Mouse (Mus musculus) forebrain, embryonic 12.5 days (tissue): ENCODE data around the gene Gm28308. TPM values are rescaled to one million over a fixed set of nuclear protein-coding genes. Genes with fewer than 3 reads are reported as not detected.

ENCODE experiments used
- ATAC-seq: fragments of 200-750 bp; cut with Nextera tagmentation; 2 replicates; pipeline ENCODE4 v1.8.0; 2017; ENCODE audit warnings: moderate TSS enrichment; ENCODE audit not compliant: low FRiP score
- H3K27ac ChIP-seq: fragments of 300-500 bp; sonication (generic); 2 replicates; pipeline ENCODE4 v1.5.1; 2016; ENCODE audit warnings: mild to moderate bottlenecking
- H3K27me3 ChIP-seq: fragments of 300-500 bp; sonication (generic); 2 replicates; pipeline ENCODE4 v1.6.1; 2016; ENCODE audit warnings: mild to moderate bottlenecking
- H3K36me3 ChIP-seq: fragments of 300-500 bp; sonication (generic); replicated peaks from 2 replicates; pipeline ENCODE4 v1.6.1; 2016; ENCODE audit warnings: mild to moderate bottlenecking
- H3K4me1 ChIP-seq: fragments of 300-500 bp; sonication (generic); 2 replicates; pipeline ENCODE4 v1.6.1; 2016
- H3K4me2 ChIP-seq: fragments of 300-500 bp; sonication (generic); 2 replicates; pipeline ENCODE4 v1.6.1; 2016; ENCODE audit warnings: mild to moderate bottlenecking, moderate library complexity
- H3K4me3 ChIP-seq: fragments of 300-500 bp; sonication (generic); replicated peaks from 2 replicates; pipeline ENCODE4 v1.5.1; 2016; ENCODE audit warnings: mild to moderate bottlenecking
- H3K9ac ChIP-seq: fragments of 300-500 bp; sonication (generic); 2 replicates; pipeline ENCODE4 v1.6.1; 2016; ENCODE audit warnings: mild to moderate bottlenecking
- H3K9me3 ChIP-seq: fragments of 300-500 bp; sonication (generic); 2 replicates; pipeline ENCODE4 v1.6.1; 2016
- WGBS: fragments of 180-500 bp; shearing (Covaris S2); methylation state at CpG from one replicate; pipeline ENCODE4 v1.1.7; 2016; 5-methylcytosine and 5-hydroxymethylcytosine counted together
- polyA plus RNA-seq: library from polyadenylated mRNA; unstranded; fragments of >200 nt; fragmentation: Nextera tagmentation; extraction: Ambion mirVana; gene quantifications from 2 replicates; pipeline ENCODE4 v1.2.1, GENCODE M21; 2016

The Gm28308 gene
- polyA plus RNA-seq, 1 experiment from 2014 or later = not detected

DNA sequence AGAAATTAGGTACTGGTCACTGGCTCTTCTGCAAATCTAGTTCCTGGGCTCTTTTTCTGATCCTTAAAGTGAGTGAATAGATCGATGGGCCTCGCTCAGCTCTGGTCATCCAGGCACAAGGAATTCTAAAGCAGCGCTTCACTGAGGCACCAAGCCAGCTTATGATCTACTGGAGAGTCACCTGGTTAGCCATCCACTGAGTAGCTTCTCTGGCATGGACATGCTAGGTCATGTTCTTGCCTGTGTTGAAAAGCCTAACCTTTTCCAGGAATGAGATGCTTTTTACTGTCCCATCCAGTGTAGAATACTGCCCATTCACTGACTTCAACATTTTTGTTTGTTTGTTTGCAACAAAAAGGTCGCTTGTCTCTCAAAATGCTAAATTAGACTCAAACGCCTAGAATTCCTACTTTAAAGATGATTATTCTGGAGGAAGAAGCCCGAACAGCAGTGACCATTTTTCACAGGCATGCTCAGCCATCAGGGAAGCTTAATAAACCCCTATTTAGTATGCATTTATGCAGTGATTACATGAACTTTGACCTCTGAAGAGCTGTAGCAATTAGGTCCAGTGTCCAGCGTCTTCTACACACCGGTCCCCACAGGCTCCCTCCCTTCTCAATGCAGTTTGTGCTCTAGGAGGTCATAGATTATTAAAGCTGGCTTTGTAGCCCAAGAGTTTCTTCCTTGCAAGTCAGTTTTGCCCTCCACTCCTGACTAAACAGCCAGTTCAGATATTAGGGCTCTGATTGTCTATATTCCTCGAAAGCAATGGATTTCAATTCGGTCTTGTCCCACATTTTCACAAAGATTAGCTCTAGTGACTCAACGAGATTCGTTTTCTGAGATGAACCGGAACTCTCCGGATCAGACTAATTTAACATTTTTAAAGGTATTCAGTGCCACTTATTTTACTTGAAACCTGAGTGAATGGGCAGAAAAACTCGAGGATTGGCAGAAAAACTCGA is 60.6 kb downstream of the Gm28308 start:
- WGBS = 2% methylated on average over 16 of the region's 16 CpGs
- Histone ChIP-seq H3K36me3 (no peaks in the 10 kb centered on the region), H3K9me3 (peaks cover 5% of the 10 kb centered on the region; the same call in 1 of the 2 replicates), H3K4me1 (no peaks in the 10 kb centered on the region), H3K9ac (no peak overlapping the region), H3K27ac (no peak overlapping the region), H3K4me2 (no peak overlapping the region), H3K27me3 (peaks cover 93% of the 10 kb centered on the region), H3K4me3 (no peak overlapping the region)
- ATAC-seq = no peak

- H3K27ac ChIP-seq = no peak overlapping the region
- H3K4me1 ChIP-seq = no peaks in the 10 kb centered on the region
- under 1% methylated on average over 4 of the region's 4 CpGs for WGBS
- ATAC-seq = no peak
- no peak overlapping the region for H3K9ac ChIP-seq
- H3K4me2 ChIP-seq = no peak overlapping the region
- peaks cover 5% of the 10 kb centered on the region; the same call in 1 of the 2 replicates for H3K9me3 ChIP-seq
- peaks cover 92% of the 10 kb centered on the region for H3K27me3 ChIP-seq
- no peak overlapping the region for H3K4me3 ChIP-seq
- no peaks in the 10 kb centered on the region for H3K36me3 ChIP-seq
These were observed 61.6 kb downstream of the Gm28308 start for GRCm38 (mm10) chr6:52151571-52151970.

- H3K9me3 ChIP-seq = peaks cover 5% of the 10 kb centered on the region; the same call in 1 of the 2 replicates
- no peak overlapping the region for H3K9ac ChIP-seq
- no peak for ATAC-seq
- H3K4me3 ChIP-seq = no peak overlapping the region
- 3% methylated on average over 16 of the region's 16 CpGs for WGBS
- no peak overlapping the region for H3K27ac ChIP-seq
- H3K27me3 ChIP-seq = peaks cover 90% of the 10 kb centered on the region
- no peaks in the 10 kb centered on the region for H3K36me3 ChIP-seq
- H3K4me2 ChIP-seq = no peak overlapping the region
- no peaks in the 10 kb centered on the region for H3K4me1 ChIP-seq
These were observed 62.7 kb downstream of the Gm28308 start for GRCm38 (mm10) chr6:52150401-52150966.

DNA sequence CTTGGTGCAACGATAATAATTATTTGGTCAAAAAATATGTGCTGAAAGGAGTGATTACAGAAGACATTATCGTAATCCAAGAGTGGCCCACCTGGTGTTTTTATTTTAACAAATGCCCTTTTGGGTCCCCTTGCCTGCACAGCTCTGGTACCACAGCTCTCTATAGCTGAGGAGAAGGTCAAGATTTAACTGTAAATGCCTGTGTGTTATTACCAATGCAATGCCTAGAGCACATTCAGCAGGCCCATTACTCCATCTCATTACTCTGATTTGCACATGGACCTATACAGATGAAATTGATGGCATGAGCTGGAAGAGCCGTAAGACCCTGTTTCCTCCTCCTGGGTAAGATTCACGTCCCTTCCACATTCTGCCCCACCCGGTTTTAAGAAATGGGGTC is 74.0 kb downstream of the Gm28308 start:
- peaks cover 8% of the 10 kb centered on the region for H3K27me3 ChIP-seq
- no peak overlapping the region for H3K27ac ChIP-seq
- H3K9me3 ChIP-seq = no peaks in the 10 kb centered on the region
- H3K4me2 ChIP-seq = no peak overlapping the region
- WGBS = 87% methylated on average over 5 of the region's 5 CpGs
- no peak for ATAC-seq
- H3K36me3 ChIP-seq = no peaks in the 10 kb centered on the region
- H3K4me3 ChIP-seq = no peak overlapping the region
- H3K4me1 ChIP-seq = 0 out of 2 replicates have a peak, but pooled peaks cover 4% of the 10 kb centered on the region
- H3K9ac ChIP-seq = no peak overlapping the region

DNA sequence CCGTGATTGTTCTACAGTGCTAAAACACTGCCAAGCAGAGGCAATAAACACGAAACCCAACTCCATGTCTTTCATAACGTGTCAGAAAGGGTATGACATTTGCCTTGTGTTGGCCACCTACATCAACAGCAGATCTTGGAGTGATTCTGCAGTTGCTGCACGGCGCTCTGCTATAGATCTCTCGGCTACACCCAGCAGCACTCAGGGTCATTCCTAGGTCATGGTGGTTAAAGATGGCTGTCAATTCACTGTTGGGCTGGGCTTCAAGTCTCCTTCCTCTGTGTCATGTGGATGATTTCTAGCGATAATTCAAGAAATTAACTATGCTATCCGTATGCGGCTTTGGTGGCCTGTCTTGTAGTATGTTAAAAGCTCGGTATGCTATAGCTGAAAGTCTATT is 74.6 kb downstream of the Gm28308 start:
- H3K4me1 ChIP-seq = 0 out of 2 replicates have a peak, but pooled peaks cover 4% of the 10 kb centered on the region
- WGBS = 81% methylated on average over 10 of the region's 10 CpGs
- H3K27me3 ChIP-seq = peaks cover 8% of the 10 kb centered on the region
- no peak overlapping the region for H3K4me2 ChIP-seq
- no peak overlapping the region for H3K9ac ChIP-seq
- no peaks in the 10 kb centered on the region for H3K9me3 ChIP-seq
- no peak for ATAC-seq
- H3K36me3 ChIP-seq = no peaks in the 10 kb centered on the region
- H3K4me3 ChIP-seq = no peak overlapping the region
- H3K27ac ChIP-seq = no peak overlapping the region

GRCm38 (mm10) chr6:52137841-52138535 is 75.2 kb downstream of the Gm28308 start:
- no peaks in the 10 kb centered on the region for H3K36me3 ChIP-seq
- no peak for ATAC-seq
- H3K9ac ChIP-seq = no peak overlapping the region
- no peak overlapping the region for H3K4me2 ChIP-seq
- H3K27ac ChIP-seq = no peak overlapping the region
- H3K27me3 ChIP-seq = peaks cover 8% of the 10 kb centered on the region
- H3K4me1 ChIP-seq = 0 out of 2 replicates have a peak, but pooled peaks cover 4% of the 10 kb centered on the region
- no peaks in the 10 kb centered on the region for H3K9me3 ChIP-seq
- H3K4me3 ChIP-seq = no peak overlapping the region
- WGBS = 52% methylated on average over 9 of the region's 9 CpGs

DNA sequence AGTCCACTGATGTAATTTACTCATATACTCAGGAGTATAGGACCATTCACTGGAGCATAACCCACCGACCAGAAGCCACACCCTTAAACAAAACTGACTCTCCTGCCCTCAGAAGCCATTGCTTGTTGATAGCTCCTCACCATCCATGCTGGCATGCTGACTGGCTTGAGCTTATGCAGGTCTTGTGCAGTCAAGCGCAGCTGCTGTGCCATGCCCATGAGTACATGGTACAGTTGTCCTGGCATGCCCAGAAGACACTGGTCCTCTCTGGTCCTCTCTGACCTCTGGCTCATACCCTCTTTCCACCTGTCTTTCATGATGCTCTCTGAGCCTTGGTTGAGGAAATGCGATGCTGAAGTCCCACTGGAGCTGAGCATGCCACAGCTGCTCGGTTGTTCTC is 89.5 kb downstream of the Gm28308 start:
- no peak overlapping the region for H3K27ac ChIP-seq
- no peak overlapping the region for H3K4me3 ChIP-seq
- H3K4me2 ChIP-seq = no peak overlapping the region
- no peaks in the 10 kb centered on the region for H3K36me3 ChIP-seq
- no peak for ATAC-seq
- H3K4me1 ChIP-seq = peaks cover 11% of the 10 kb centered on the region
- WGBS = 87% methylated on average over 4 of the region's 4 CpGs
- H3K9me3 ChIP-seq = no peaks in the 10 kb centered on the region
- H3K27me3 ChIP-seq = peaks cover 8% of the 10 kb centered on the region; the same call in 1 of the 2 replicates
- no peak overlapping the region for H3K9ac ChIP-seq

DNA sequence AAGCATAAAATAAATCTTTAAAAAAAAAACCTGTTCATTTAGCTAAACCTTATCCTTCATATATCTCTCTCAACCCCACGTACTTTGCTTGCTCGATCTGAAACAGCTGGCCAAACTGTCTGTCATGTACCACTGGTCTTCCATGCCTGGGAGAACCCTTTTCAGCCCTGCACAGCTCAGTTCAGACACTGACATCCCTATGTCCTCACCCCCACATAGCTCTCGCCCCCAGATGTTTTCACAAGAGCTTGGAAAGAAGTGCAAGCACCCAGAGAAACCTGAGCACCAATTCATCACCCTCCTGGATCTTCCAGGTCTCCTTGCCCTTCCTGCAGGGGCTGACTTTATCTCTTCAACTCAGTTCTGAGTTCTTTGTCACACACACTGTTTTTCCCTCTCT is 92.0 kb downstream of the Gm28308 start:
- Histone ChIP-seq H3K9ac (no peak overlapping the region), H3K27me3 (peaks cover 13% of the 10 kb centered on the region; the same call in 1 of the 2 replicates), H3K4me3 (no peak overlapping the region), H3K36me3 (no peaks in the 10 kb centered on the region), H3K4me2 (no peak overlapping the region), H3K4me1 (peaks cover 21% of the 10 kb centered on the region), H3K9me3 (no peaks in the 10 kb centered on the region), H3K27ac (no peak overlapping the region)
- ATAC-seq = no peak
- WGBS = 72% methylated on average over 3 of the region's 3 CpGs

GRCm38 (mm10) chr6:52118903-52119635 is 94.1 kb downstream of the Gm28308 start:
- Histone ChIP-seq H3K9ac (no peak overlapping the region), H3K36me3 (no peaks in the 10 kb centered on the region), H3K9me3 (no peaks in the 10 kb centered on the region), H3K4me2 (no peak overlapping the region), H3K4me1 (peaks cover 21% of the 10 kb centered on the region), H3K27ac (peak overlapping the region; percentile 54; the same call in 1 of the 2 replicates), H3K4me3 (no peak overlapping the region), H3K27me3 (peaks cover 19% of the 10 kb centered on the region; the same call in 1 of the 2 replicates)
- WGBS = 20% methylated on average over 6 of the region's 6 CpGs
- ATAC-seq = peak; percentile 84; the same call in 1 of the 2 replicates

- peaks cover 21% of the 10 kb centered on the region for H3K4me1 ChIP-seq
- H3K9ac ChIP-seq = no peak overlapping the region
- whole genome bisulfite sequencing = 26% methylated on average over 5 of the region's 5 CpGs
- H3K27ac ChIP-seq = no peak overlapping the region
- no peaks in the 10 kb centered on the region for H3K9me3 ChIP-seq
- no peak overlapping the region for H3K4me3 ChIP-seq
- ATAC-seq = no peak
- no peak overlapping the region for H3K4me2 ChIP-seq
- peaks cover 12% of the 10 kb centered on the region; the same call in 1 of the 2 replicates for H3K27me3 ChIP-seq
- no peaks in the 10 kb centered on the region for H3K36me3 ChIP-seq
These were observed 97.2 kb downstream of the Gm28308 start for GRCm38 (mm10) chr6:52115899-52116298.
